8 mouse cellular contexts compared by ENCODE assay signal in genomic region chr19:7382248-7382902, GRCm38 (mm10). TPM values are rescaled to one million over a fixed set of nuclear protein-coding genes. Genes with fewer than 3 reads are reported as not detected.
A peak's percentile ranks its signal among the peaks of the same experiment; 100 is the strongest.
DNase-seq lines count a peak whose midpoint lies in the region; ATAC-seq lines count a peak whose summit lies in the region.

No protein-coding gene starts in this region.

- peaks cover 41% of the 10 kb centered on the region for H3K4me1 ChIP-seq in hindbrain, embryonic 10.5 days (replicated peaks)

- H3K9me3 ChIP-seq in hindbrain, embryonic 10.5 days = peaks cover 8% of the 10 kb centered on the region

- no peaks in the 10 kb centered on the region for H3K27me3 ChIP-seq in hindbrain, embryonic 10.5 days (ENCODE audit: insufficient read depth, poor library complexity, severe bottlenecking)

- peak overlapping the region; percentile 99 for H3K27ac ChIP-seq in hindbrain, embryonic 10.5 days

- peak; percentile 33; the same call in 1 of the 2 replicates for ATAC-seq in frontal cortex, adult (ENCODE audit: low TSS enrichment)

- DNase-seq in Muller cell, postnatal 12 days (ENCODE audit: inconsistent ontology term) = peak; percentile 86
- DNase-seq in cerebellum, adult 9-10 months = peak; percentile 58
- DNase-seq in hindbrain, embryonic 10.5 days (ENCODE audit: low spot score) = peak; percentile 79
- peak; percentile 48 to 50 for DNase-seq in layer of hippocampus, postnatal 25 days (ENCODE audit: extremely low spot score in 1 of 2, low spot score in 1 of 2)
- peak; percentile 69 for DNase-seq in lung, postnatal 14 days
- peak; percentile 73 for DNase-seq in ovary, postnatal 36 days (ENCODE audit: low spot score)
- DNase-seq in urinary bladder, adult 18-20 months (ENCODE audit: low spot score in 2 of 2) = peak; percentile 18 to 63

- H3K4me3 ChIP-seq in hindbrain, embryonic 10.5 days = peak overlapping the region; percentile 92

- peaks cover 44% of the 10 kb centered on the region for H3K36me3 ChIP-seq in hindbrain, embryonic 10.5 days

- WGBS in hindbrain, embryonic 10.5 days = under 1% methylated on average over 60 of the region's 60 CpGs

RNA-seq across cellular contexts. Expression of gene Spindoc, which starts 0.4 kb away (rescaled TPM):
- 44.9 and 48.0 TPM in 2 replicates for polyA plus RNA-seq in hindbrain, embryonic 10.5 days (2016; fragmentation: Nextera tagmentation; extraction: Ambion mirVana)
- total RNA-seq in layer of hippocampus, postnatal 25 days (2021) = 10 to 100 TPM; 33.8 to 35.3 TPM

RNA-seq across cellular contexts. Expression of gene 2700081O15Rik, which starts 35.0 kb away (rescaled TPM):
- polyA plus RNA-seq in hindbrain, embryonic 10.5 days (2016; fragmentation: Nextera tagmentation; extraction: Ambion mirVana) = 7.0 and 8.6 TPM in 2 replicates
- total RNA-seq in layer of hippocampus, postnatal 25 days (2021) = 10 to 100 TPM; 48.9 to 51.4 TPM

RNA-seq across cellular contexts. Expression of gene Mark2, which starts 40.7 kb away (rescaled TPM):
- 47.0 and 56.5 TPM in 2 replicates for polyA plus RNA-seq in hindbrain, embryonic 10.5 days (2016; fragmentation: Nextera tagmentation; extraction: Ambion mirVana)
- total RNA-seq in layer of hippocampus, postnatal 25 days (2021) = 100 to 1,000 TPM; 102 to 130 TPM

Comparison
In these comparisons a context has a peak if more than half of its experiments do, and no peak if none do; other contexts are left out.
1. Peak in every context shown above with its lines: DNase-seq, ATAC-seq, H3K4me3 ChIP-seq and H3K27ac ChIP-seq.